Mouse (Mus musculus) retina, adult 2 months (tissue): ENCODE data around the gene Cd44.

Experiments
- DNase-seq: peaks from one replicate; pipeline ENCODE4 v3.0.0-alpha.2; 2012; ENCODE audit warnings: low read depth, low spot score

Gene Cd44

GRCm38 (mm10) chr2:102868444-102868843 lies 33.0 kb downstream of the Cd44 start:
- DNase-seq, result no peak

- DNase-seq, result no peak
Observed at GRCm38 (mm10) chr2:102867396-102868088, 33.9 kb downstream of the Cd44 start.

DNA sequence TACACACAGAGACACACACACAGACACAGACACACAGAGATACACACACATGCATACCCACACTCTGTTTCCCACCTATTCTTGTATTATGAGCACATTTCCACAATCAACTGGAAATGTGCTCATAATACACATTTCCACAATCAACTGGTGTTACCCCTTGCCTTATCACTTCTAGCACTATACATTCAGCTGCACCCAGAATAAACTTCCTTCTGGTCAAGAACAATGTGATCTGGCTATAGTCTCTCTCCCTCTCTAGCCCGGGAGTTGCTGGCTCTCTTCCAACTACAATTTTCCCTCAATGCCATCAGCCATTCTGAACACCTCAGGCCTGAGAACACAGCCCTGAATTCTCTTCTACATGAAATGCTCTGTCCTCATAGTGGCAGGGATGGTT lies 34.9 kb downstream of the Cd44 start:
- no peak for DNase-seq

- no peak for DNase-seq
Observed at GRCm38 (mm10) chr2:102865354-102865752, 36.1 kb downstream of the Cd44 start.

DNA sequence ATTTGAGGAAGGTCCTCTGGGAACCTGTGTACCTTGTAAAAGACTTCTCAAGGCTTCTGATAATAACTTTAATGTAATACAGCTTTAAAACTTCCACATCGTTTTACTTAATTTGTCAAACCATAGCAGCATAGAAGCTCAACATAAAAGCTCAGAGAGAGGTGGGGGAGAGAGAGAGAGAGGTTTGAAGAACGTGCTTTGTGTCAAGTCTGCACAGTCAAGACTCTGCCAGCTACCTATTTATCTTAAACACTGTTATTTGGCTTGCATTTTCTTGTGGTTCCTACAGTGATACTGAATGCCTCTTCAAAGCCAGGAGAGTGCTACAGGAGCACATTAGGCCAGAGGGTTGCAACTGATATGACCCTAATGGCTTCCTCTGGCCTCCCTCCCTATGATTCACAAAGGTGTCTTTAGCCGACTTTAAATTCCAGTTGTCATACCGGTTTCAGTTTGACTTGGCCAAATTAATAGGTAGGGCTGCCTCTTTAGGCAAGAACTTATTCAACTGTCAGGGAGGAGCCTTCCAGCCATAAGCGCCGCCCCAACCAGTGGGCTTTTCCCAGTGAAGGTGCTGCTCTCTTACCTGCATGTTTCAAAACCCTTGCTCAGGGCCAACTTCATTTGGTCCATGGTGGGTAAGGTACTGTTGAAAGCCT lies 36.6 kb downstream of the Cd44 start:
- no peak for DNase-seq

DNA sequence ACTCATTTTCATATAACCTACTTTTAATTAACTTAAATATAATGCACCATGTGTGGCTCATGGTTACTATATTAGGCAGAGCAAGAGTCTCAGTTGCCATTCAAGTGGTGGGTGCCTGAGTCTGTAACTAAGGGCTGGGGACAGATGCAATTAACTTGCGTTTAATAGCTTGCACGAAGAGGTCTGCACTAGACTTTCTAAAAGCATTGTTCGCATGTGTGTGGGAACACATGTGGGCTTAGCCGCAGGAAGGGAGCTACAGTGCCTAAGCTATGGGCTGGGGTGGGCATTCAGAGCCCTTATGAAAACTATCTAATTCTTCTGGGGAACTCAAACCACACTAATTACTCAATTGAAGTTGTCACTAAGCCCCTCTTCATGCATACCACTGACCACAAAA lies 37.4 kb downstream of the Cd44 start:
- no peak for DNase-seq

DNA sequence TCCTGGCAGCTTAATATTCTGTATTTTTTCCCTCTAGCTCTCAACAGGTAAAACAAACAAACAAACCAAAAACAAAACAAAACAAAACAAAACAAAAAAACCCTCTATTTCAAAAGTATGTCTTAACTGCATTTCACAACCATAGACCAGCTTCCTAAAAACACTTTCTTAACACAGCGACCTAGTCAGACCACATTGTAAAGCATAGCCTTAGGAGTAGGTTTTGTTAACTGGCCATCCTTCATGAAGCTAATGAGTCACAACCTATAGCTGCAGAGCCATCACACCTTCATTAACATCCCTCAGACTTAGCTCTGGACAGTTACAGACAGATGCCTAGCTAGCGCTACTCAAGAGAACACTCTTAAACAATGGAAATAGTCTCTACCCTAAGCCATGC lies 37.9 kb downstream of the Cd44 start:
- DNase-seq, result no peak

- DNase-seq, result no peak
Observed at GRCm38 (mm10) chr2:102862706-102863105, 38.8 kb downstream of the Cd44 start.

DNA sequence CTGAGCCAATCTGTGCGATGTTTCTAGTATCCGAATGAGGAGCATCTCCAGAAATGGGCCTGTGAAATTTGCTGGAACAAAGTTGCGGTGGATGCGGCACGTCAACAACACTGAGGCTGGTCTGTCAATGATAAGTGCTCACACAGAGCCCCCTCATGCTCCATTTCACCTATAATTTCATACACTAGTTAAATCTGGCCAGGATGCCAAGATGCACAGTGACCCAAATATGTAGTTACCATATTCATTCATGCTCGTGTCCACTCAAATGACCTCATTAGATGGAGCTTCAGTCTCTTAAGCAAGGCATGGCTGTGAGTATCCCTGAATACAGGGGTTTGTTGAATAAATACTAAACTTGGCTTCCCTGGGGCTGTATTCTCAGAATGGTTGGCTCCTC lies 43.2 kb downstream of the Cd44 start:
- no peak for DNase-seq

- DNase-seq, result no peak
Observed at GRCm38 (mm10) chr2:102853297-102853696, 48.2 kb downstream of the Cd44 start.

DNA sequence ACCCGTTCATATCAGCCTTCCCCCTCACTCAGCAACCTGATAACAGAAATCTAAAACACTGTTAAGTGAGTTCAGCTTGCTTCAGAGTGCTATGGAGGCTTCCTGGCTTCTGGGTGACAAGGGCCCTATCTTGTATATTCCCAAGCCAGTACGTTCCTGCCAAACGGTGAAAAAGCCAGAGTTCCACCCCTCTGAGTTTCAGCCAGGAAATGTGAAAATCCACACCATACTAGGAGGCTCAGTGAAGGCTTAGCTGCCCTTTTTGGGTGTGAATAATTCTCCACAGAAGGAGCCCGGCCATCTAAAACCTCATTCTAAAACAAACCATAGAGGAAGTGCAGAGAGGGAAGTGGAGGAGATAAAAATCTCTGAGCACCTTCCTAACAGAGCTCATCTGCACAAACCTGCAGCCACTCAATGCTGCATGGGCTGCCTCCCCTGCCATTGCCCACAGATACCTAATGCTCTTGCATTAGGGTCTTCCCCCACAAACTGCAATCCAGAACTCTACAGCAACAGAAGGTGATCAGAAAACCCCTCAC lies 49.5 kb downstream of the Cd44 start:
- no peak for DNase-seq

DNA sequence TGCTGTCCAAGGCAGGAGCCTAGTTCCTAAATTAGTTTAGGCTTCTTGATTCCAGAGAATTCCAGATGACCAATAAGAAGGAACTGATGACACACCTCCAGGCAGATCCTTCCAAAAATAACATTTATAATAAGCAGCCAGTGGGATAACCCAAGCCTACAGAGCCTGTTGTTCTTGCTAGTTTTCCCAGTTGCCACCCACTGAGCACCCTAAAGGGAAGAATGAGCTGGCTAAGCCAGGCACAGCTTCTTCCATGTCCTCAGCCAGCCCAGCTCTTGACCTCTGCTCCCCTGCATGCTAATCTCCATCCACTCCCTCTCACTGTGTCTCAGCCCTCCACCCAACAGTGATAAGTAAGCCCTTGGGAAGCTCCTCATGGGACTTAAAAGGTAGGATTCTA lies 51.4 kb downstream of the Cd44 start:
- no peak for DNase-seq

DNA sequence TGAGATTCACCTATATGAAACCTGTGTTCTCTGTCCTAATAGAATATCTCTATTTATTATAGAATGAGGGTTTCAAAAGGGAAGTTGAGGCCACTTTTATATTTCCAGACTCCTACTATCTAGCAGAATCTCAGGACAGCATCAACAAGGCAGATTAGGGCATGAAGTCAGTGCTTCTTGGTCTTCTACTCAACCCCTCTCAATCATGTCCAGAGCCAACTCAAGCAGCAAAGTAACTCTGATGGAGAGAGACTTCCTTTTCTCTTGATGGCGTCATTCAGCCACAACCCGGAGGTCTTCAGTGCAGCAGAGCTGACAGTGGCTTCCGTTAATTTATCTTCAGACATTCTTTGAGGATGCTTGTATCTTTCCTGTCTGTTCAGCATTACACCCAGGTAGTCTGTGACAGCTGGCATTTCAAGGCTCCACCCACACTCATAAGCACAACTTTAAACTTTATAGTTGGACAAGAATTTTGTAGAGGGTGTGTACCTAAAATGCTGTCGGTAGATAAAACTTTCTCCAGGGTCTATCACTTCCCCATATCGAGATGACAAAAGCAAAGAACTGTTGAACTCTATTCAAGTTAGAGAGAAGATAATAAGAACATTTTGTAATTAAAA lies 52.5 kb downstream of the Cd44 start:
- DNase-seq, result no peak

DNA sequence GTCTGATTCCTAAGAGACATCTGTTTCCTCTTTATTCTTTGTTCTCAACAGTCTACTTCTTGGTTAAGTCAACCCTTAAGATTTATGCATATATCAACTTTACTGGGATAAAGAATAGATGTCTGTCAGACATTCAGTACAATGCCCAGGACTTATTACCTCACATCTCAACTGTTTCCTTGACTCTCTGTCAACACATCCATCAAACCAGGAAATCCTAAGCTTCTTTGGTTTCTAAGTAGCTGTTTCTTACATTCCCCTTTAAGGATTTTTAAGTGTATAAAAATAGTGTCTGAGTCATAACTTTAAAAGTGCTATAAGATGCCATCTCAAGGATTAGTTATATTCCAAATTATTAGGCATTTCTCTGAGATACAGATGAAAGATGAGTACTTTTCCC lies 60.2 kb downstream of the Cd44 start:
- DNase-seq, result no peak

GRCm38 (mm10) chr2:102838179-102838578 lies 63.3 kb downstream of the Cd44 start:
- DNase-seq, result no peak

GRCm38 (mm10) chr2:102831547-102831946 lies 69.9 kb downstream of the Cd44 start:
- DNase-seq, result no peak

- DNase-seq, result no peak
Observed at GRCm38 (mm10) chr2:102829201-102829600, 72.3 kb downstream of the Cd44 start.

GRCm38 (mm10) chr2:102828381-102828780 lies 73.1 kb downstream of the Cd44 start:
- DNase-seq, result no peak

- DNase-seq, result no peak
Observed at GRCm38 (mm10) chr2:102827841-102828240, 73.6 kb downstream of the Cd44 start.

GRCm38 (mm10) chr2:102825961-102826633 lies 75.4 kb downstream of the Cd44 start:
- no peak for DNase-seq

DNA sequence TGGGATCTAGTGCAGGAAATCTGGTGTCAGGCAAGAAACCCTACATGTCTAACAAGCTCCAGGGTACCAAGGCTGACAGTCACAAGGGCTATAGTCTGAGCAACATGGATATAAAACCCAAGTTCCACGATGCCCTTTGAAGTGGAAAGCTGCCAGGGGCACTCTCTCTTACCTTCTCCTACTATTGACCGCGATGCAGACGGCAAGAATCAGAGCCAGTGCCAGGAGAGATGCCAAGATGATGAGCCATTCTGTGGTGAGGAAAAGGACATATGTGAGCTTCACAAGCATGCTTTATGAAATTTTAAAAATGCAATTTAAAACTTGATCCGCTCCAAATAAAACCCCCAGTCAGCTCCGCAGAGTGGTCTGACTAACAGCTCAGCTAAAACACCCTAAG lies 79.4 kb downstream of the Cd44 start:
- no peak for DNase-seq

DNA sequence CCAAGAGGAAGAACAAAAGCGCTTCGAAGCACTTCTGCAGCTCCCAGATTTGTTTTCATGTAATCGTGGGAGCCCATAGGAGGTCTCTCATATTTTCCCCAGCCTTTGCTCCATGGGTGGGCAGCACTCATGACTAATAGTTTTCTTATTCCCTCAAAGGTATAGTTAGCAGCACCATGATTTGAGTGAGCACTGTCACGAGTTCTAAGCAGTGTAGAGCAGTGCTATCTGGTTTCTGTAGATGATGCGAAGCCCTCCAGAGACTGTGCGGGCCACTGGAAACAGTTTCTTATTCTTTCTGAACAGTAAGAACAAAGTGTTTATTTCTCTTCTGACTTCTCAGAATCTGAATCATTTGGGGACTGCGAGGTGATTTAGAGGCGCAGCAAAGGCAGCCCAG lies 80.7 kb downstream of the Cd44 start:
- no peak for DNase-seq
